Mouse (Mus musculus): ENCODE measurements around the gene Sstr2. TPM values are rescaled to one million over a fixed set of nuclear protein-coding genes. Genes with fewer than 3 reads are reported as not detected.
A peak's percentile ranks its signal among the peaks of the same experiment; 100 is the strongest.

The Sstr2 gene
- 0.29 TPM in 1 of 3 replicates, not detected in the others for total RNA-seq (2017)

DNA sequence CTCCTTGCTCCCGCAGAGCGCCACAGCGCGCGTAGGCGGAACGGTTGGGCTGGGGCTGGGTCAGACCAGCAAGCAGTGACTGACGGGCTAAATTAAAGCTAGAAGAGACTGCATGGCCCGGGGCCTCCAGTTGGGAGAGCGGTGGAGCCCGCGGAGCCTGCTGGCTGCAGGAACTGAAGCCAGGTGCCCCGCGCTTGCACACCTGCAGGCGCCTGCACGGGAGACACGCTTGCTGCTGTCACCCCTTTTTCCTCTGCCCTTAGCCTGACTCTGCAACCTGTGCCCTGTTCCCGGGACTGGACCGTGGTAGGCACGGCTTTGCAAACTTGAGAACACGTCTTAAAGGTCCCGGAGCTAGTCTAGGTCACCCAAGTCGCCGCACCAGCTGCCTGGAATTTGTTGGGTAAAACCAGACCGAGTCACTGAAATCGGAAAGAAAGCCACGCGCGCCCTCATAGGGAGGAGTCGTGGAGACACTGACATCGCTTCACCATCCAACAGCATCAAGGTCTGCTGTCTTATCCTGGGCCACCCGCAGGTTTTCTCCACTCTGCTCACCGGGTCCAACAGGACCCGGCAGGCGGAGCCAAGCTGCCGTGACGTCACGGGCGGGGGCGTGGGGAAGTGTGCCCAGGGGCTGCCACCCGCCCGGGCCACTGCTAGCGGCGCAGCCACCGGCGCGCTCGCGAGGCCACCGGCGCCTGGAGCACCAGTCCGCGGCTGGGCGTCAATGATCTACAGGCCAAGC, at the start of gene Sstr2:
Gene Sstr2, plus strand, starts transcription at position 671 of the 748 bp plus-strand sequence.
- ATAC-seq (replicated peaks; ENCODE audit: insufficient number of reproducible peaks, low FRiP score, low TSS enrichment, poor library complexity, severe bottlenecking), result no peak

DNA sequence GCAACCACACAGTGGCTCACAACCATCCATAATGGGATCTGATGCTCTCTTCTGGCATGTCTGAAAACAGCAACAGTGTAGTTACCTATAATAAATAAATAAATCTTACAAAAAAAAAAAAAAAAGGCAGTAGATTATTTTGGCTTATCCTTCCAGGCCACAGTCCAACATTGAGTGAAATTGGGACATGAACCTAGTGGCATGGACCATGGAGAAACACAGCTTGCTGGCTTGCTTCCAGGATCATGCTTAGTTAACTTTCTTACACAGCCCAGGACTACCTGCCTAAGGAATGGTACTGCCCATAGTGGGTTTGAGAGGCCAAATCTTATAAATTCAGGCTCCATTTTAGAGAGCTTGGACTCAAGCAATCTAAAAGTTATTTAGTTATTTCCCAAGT, 47.5 kb upstream of the Sstr2 start:
- no peak for ATAC-seq (replicated peaks; ENCODE audit: insufficient number of reproducible peaks, low FRiP score, low TSS enrichment, poor library complexity, severe bottlenecking)

DNA sequence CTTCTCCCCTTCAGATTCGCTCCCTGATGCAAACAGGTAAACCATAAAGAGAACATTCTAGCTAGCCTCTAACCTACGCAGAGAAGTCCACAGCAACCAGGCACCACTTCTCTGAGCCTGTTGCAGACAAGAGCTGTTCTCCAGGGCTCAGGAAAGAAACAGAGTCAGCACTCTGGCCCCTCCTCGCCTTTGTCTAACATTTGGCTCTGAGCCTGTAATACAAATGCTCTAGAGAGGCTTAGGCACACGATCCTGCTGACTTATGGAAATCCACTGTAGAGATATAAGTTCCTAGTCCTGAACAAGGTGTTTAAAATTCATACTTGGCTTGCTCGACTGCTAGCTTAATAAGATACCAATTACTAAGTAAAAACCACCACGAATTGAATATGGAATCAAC, 46.5 kb upstream of the Sstr2 start:
- ATAC-seq (replicated peaks; ENCODE audit: insufficient number of reproducible peaks, low FRiP score, low TSS enrichment, poor library complexity, severe bottlenecking), result no peak

DNA sequence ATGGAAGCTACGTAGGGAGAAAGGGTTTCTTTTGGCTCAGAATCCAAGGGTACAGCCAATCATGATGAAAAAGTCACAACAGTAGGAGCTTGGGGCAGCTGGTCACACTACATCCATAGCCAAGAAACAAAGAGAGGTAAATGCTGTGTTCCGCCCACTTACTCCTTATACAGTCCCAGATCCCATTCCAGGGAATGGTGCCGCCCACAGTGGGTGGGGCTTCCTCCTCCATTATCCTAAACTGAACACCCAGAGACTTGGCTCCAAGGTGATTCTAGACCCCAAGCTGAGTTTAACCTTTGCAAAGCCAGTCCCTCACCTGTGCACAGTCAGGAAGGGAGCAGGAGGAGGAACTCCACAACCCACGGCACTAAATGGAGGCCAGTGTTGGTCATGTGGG, 41.9 kb upstream of the Sstr2 start:
- ATAC-seq (replicated peaks; ENCODE audit: insufficient number of reproducible peaks, low FRiP score, low TSS enrichment, poor library complexity, severe bottlenecking), result no peak

DNA sequence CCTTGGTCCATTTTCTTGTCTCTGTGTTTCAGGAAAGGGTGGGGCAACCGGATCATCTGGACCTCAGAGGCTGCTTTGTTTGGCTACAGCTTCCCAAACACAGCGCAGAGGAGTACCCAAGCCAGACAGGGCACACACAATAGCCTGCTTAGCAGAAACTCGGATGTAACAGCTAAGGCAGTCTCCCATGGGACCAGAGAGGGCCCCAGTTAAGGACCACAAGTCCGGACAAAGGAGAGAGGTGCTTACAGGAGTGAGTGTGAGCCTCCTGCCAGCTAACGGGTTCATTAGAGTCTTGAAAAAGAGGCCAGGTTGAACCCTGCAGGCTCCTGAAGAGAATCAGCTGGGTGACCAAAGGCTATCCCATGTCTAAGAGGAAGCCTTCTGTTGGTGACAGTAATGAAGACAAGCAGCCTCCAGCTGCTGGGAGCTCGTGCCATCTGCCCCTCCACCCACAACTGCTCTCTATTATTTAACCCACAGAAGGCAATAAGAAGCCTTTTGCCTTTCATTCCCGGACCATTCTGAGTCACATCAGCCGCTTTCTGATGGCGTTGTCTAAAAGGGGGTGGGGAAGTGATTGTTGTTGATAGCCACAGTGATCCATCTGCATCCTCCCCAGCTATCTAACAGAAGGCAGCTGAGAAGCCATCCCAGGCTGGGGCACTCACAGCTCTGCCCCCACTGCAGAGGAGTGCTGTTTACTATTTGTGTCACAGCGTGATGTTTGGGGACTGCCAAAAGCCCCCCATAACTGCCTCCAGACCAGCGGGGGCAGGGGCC, 35.1 kb upstream of the Sstr2 start:
- ATAC-seq (replicated peaks; ENCODE audit: insufficient number of reproducible peaks, low FRiP score, low TSS enrichment, poor library complexity, severe bottlenecking), result no peak

DNA sequence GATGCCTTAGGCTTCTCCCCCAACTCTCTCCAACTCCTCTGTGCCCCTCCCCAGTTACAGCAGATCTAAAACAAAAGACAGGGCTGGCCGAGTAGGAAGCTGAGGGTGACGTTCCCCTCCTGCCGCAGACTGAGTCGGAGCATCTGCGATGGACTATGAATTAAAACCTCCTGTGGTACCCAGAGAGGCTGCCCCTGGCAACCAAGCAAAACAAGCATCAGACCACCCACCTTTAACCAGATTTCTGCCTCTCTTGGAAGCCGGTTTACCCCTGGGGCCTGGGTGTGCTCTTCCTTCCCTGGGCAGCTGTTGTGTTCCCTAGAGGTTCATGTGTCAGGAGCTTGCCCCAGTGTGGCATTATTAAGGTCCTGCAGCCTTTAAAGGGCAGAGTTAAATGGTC, 32.7 kb upstream of the Sstr2 start:
- no peak for ATAC-seq (replicated peaks; ENCODE audit: insufficient number of reproducible peaks, low FRiP score, low TSS enrichment, poor library complexity, severe bottlenecking)

DNA sequence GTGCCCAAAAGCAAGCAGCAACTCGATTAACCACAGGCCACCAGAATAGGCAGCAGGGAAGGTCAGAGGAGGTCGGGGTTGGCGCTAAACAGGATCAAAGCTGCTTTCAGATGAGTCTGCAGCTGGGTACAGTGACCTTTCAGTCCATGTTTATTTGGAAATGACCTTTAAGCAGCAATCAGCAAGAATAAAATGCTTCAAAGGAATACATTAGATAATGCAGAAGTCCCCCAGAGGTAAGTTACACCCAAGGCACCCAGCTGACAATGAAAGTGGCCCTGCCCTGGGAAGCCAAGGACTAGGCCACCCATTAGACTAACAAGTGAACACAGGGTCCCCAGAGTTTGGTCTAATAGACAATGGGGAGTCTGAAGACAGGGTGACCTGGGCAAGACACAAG, 30.2 kb upstream of the Sstr2 start:
- ATAC-seq (replicated peaks; ENCODE audit: insufficient number of reproducible peaks, low FRiP score, low TSS enrichment, poor library complexity, severe bottlenecking), result no peak

DNA sequence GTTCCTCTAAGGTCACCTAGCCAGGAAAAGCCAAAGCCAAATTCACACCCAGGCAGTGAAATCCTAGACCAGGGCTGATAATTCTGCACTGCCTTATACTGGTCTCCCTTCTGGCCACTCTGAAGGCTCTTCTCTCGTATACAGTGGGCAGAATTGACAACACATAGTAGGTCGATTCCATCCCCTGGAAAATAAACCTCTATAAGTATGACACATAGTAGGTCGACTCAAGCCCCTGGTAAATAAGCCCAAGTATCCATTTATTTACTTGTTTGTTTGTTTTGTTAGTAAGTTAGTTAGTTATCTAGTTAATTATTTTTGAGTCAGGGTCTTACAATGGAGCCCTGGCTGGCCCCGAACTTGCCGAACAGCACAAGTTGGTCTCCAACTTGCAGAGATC, 24.0 kb upstream of the Sstr2 start:
- no peak for ATAC-seq (replicated peaks; ENCODE audit: insufficient number of reproducible peaks, low FRiP score, low TSS enrichment, poor library complexity, severe bottlenecking)

DNA sequence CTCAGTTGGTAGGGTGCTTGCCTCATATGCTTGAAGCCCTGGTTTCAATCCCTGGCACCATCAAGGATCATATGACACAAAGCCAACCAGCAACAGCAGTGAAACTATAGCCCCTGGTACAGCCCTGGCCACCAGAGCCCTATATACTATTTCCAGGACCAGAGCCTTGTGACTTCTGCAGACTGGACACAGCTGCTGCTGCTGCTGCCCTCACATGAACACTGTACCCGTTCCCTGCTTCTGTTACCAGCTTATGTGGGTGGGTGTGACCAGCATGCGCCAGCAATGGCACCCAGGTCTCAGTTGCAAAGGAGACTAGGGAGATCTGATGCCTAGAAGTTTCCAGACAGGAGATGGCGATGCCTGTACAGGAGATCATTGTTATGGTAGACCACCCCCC, 21.5 kb upstream of the Sstr2 start:
- ATAC-seq (replicated peaks; ENCODE audit: insufficient number of reproducible peaks, low FRiP score, low TSS enrichment, poor library complexity, severe bottlenecking), result no peak

DNA sequence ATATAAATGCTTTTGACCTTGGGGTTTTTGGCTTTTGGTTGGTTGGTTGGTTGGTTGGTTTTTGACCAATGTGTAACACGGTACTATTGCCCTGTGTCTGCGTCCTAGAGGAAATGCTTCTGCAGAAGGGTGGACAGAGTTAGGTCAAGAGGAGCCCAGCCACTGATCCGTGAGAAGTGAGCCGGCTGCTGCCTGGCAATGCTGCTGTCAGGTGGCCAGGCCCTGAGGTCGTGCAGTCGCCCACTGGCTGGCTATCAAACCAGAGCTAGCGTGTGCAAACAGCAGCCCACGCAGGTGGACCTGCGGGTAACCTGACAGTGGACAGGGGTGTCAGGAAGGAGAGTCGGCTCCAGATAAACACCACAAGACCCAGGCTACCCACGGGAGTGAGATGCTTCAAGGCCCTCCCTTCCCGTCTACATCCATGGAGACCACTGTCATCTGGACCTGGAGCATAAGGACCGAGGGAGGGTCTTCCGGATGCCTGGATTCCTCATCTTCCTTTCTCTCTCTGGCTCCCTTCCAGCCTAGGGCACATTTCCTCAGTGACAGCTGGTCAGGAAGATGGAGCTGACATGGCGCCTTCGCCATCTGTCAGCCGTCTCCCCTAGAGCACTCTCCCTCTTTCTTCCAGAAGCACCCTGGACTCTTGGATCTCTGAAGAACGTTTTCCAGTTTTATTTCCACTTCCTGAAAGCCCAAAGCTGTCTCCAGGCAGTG, 18.5 kb upstream of the Sstr2 start:
- ATAC-seq (replicated peaks; ENCODE audit: insufficient number of reproducible peaks, low FRiP score, low TSS enrichment, poor library complexity, severe bottlenecking), result no peak

DNA sequence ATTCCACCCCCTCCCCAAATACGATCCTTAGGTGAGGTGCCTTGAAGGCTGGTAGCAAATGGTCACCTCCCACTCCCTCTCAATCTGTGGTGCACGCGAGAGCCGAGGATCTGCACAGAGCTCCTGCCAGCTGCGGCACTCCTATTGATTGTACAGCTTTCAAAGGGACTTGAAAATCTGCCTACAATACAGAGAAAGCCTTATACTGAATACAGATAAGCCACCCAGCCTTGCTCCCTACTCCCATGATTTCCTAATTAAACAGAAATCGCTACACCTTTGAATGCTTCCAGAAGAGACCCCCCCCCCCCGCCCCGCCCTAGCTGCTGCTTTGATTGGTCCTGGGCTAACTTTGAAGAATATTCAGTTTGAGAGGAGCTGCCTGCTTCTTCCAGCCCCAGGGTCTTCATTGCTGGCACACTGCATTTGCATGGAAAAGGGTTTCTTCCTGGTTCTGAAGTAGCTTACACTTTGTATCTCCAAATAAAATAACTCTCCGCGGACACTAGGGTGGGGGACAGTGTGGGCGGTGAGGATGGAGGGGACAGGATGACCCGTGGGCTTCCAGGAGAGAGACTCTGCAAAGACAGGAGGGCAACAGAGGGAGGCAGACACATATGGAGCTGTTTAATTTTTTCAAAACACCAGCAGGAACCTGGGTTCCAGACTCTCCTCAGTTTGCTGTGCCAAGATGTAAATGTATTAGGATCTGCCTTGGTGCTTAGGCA, 17.4 kb upstream of the Sstr2 start:
- no peak for ATAC-seq (replicated peaks; ENCODE audit: insufficient number of reproducible peaks, low FRiP score, low TSS enrichment, poor library complexity, severe bottlenecking)

DNA sequence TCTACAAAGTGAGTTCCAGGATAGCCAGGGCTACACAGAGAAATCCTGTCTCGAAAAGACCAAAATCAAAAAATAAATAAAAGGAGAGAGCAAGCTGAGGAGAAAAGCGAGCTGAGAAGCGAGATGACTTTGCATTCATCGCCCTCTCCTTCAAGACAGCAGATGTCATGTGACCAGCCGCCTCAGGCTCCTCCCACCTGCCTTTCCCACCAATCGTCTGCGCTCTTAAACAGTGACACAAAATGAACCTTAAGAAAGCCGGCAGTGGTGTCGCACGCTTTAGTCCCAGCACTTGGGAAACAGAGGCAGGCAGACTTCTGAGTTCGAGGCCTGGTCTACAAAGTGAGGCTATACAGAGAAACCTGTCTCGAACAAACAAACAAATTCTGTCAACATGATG, 11.6 kb upstream of the Sstr2 start:
- no peak for ATAC-seq (replicated peaks; ENCODE audit: insufficient number of reproducible peaks, low FRiP score, low TSS enrichment, poor library complexity, severe bottlenecking)

DNA sequence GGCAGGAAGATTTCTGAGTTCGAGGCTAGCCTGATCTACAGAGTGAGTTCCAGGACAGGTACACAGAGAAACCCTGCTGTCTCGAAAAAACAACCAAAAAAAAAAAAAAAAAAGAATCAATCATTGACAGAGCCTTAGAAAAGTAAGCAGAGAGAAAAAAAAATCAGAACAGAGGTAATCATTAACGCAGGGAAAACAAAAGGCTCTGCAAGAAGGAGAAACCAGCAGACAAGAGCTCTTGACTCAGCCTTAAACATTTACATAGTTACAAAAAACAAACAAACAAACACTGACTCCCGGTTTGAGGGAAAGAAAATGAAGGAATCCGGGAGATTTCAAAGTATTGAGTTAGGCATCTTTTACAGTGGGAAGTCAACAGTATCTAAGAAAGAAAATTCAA, 9.6 kb upstream of the Sstr2 start:
- no peak for ATAC-seq (replicated peaks; ENCODE audit: insufficient number of reproducible peaks, low FRiP score, low TSS enrichment, poor library complexity, severe bottlenecking)

DNA sequence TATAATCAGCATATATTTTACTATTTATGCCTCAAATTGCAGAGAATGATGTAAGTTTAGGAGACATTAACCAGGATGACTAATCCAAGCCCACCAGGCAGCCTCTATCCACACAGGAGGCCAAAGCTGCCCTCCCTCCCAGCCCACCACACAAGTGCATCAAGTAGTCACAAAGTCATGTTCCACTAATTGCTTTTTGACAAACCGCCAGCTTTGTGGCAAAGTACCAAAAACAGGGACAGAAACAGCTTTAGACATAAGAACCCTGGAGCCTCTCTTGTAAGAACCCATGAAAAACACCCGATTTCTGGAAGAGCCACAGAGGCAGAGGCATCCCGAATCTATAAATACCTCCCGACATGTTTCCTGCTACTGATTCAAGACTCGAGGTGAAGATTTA, 8.9 kb upstream of the Sstr2 start:
- ATAC-seq (replicated peaks; ENCODE audit: insufficient number of reproducible peaks, low FRiP score, low TSS enrichment, poor library complexity, severe bottlenecking), result no peak

DNA sequence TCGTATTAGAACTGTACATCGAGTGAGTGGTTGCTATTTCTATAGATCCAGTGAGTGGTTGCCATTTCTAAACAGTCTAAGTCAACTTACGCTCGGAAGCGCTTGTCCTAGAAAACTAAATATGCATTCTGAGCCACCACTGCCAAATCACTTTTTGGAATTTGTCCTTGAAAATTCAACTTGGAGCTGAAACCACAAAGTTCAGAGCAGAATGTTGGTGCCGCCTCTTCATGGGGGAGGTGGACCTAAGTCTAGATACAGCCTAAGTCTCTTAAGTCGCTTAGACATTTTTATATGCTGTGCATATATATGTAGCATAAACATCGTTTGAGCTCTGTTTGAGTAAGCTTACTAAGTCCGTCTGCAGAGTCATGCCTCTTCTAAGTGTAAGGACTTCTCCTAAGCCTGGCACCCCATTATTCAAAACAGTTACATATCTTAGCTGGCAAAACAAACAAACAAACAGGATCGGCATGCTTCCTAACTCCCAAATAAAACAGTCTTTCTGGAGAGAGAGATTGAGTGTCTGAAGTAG, 8.0 kb upstream of the Sstr2 start:
- ATAC-seq (replicated peaks; ENCODE audit: insufficient number of reproducible peaks, low FRiP score, low TSS enrichment, poor library complexity, severe bottlenecking), result no peak

DNA sequence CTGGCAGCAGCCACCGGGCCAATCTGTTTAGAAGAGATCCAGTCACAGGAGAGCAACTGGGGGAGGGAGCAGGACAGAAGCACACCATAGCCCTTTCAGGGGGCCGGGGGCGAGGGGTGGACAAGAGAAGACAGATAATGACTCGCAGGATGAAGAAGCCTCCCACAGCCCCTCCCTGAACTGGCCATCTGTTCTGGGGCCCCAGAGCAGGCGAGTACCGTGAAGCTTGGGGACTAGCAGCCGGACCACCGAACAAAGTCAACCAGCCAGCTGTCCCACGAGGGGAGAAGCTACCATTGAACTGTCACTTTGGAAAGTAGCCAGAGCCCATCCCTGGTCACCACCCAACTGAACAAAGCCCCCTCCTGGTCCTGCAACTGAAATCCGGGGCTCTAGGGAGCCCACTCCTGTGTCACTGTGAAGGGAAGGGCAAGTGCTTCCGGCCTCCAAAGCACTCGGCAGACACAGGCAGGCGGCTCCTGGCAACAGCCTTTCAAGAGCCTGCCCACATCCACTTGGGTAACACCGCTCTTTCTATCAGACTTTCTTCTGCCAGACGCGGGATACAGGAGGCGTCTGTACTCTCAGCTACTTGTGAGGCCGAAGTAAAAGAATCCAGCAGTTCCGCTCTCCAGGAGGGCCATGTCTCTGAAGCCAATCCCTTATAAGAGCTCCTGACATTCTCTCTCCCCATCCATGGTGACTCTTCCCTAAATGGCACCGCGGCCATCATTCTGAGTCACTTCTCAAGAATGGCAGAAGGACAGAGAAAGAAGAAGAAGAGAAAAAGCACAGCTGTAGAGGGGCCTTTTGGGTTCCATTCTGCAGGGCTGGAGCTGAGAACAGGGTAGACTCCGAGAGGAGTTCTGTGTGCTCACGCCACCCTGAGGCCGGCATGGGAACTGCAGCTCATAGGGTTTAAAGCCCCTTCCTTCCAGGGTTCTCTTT, 7.2 kb upstream of the Sstr2 start:
- ATAC-seq (replicated peaks; ENCODE audit: insufficient number of reproducible peaks, low FRiP score, low TSS enrichment, poor library complexity, severe bottlenecking), result 0 out of 2 replicates have a peak, but pooled peaks have one; percentile 41

DNA sequence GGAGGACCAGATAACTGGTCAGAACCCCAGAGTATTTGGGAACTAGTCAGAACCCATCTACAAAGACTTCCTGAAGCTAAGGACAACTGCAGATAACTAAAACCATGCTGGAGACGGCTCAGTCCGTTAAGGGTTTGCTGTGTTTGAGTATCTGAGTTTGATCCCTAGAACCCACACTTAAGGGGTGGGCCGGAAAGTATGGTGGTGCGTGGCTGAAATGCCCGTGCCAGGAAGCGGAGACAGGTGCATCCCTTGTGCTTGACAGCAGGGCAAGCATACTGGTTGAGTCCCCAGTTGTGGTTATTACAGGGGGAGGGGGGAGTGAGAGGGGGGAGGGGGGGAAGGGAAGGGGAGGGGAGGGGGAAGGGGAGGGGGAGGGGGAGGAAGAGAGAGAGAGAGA, 4.7 kb upstream of the Sstr2 start:
- ATAC-seq (replicated peaks; ENCODE audit: insufficient number of reproducible peaks, low FRiP score, low TSS enrichment, poor library complexity, severe bottlenecking), result no peak
